Mouse (Mus musculus) hindlimb bud, embryonic 11.5 days (tissue): Measurements from ENCODE around the gene Gjb4.

ENCODE experiments used
- DNase-seq: peaks from one replicate; pipeline ENCODE4 v3.0.0-alpha.2; 2012; ENCODE audit warnings: low read depth, low spot score; ENCODE audit errors: extremely low spot score

Gene Gjb4

DNA sequence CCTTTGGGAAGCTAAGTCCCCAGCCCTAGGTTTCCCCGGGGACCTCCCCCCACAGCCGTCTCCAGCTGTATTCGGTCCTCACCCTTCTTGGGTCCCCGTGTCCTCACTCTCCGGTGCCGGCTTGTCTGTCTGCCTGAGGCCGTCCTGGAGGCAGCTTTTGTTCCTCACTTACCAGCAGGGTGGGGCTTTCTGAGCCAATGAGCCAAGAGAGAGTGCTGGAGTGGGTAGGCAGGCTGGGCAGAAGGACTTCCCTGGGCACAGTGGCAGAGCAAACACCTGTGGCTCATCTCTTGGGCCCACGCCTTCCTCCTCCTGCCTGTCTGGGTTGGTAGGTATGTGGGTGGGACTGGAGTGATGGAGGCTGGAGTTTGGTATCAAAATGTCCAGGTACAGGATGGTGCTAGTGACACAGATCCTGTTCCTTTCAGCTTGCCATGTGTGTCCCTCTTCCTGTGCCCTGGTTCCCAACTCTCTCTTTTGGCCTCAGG, at the start of gene Gjb4:
Gjb4 (minus strand) TSS at position 131 of the 488 bp plus-strand sequence.
- DNase-seq, result no peak

DNA sequence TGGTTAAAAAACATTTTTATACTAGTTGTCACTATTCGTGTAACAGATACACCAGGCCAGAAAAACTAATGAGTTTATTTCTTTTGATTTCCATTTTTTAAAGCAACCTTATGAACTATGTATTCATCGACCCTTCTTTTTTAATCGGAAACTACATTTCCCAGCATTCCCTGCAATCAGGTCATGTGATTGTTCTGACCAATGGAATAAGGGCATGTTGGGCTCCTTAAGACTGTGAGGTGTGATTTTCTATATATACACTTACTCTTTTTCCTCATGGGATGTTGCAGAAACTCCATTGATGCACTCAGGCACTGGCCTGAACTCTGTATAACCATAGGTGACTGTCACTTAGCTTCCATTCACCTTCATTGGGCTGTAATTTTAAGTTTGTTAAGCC, 48.7 kb upstream of the Gjb4 start:
- DNase-seq, result no peak

DNA sequence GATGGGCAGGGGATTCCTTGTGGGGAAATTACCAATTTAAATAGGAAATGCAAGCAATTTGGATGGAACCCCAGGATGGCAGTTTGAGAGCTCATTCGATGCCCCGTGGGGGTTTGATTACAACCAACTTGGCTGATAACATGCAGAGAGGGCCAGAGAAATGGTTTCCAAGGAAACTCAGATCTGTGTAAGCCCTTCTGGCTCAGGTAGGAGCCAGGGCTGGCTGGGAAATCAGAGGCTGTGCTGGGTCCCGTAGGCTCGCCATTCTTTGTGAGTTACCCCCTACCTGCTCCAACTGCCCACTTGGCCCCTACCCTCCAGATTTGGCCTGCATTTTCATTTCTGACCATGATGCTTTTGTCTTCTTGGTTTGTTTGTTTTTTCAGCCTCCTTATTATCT, 48.3 kb upstream of the Gjb4 start:
- no peak for DNase-seq

DNA sequence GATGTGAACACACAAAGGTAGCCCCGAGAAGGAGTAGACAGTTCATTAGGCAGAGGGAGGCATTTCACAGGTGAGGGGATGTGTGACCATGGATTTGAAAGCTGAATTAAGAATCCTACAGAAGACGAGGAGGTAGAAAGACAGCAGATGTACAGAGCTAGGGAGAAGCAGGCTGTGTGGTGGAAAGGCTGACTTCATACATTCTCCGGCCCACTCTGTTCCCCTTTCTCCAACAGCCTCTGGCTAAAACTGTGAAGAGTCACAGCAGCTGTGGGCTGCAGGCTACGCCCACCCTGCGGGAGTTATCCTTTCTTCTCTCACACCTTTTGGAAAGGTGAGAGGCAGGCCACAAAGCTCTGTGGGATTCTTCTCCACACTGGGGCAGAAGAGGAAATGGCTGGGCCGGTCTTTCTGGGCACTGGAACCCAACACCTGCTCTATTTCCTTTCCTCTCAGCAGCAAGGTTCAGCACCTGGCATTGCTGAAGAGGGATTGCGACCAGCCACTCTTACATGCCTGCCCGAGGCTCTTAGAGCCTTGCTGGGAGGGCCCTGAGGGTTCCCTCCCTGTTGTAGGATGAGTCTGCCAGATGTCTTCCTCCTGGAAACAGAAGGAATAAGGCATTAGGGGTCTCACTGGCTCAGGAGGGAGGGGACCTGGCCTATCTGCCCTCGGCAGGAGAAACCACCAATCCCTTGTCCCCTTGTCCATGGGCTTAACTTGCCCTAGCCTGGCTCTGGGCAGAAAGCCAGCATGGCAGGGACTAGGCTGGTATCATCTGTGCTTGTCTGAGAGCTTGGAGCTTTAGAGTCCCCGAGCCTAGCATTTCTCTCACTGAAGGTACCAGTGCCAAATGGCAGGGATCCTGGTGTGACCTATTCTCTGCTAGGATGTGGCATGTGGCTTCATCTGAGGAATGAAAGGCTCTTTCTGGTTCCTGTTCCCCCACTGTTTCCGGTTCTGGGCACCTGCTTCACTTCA, 46.6 kb upstream of the Gjb4 start:
- no peak for DNase-seq

DNA sequence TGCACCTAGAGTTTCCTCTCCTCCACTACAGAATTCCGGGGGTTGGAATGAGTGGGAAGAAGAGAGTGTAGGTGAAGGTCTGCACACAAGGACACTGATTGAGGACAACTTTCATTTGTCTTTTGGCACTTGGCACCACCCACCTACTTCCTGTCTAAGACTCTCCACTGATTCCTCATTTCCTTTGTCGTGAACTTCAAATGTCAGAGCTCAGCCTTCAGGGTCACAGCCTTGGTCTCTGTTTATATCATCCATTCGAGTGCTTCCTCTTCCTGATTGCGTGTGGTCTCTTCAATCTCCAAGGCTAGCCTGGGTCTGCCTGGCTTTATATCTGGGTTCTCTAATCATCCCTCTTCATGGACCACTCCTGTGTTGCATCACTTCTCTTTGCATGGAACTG, 41.7 kb upstream of the Gjb4 start:
- DNase-seq, result no peak

GRCm38 (mm10) chr4:127389645-127390044, 35.8 kb upstream of the Gjb4 start:
- no peak for DNase-seq

DNA sequence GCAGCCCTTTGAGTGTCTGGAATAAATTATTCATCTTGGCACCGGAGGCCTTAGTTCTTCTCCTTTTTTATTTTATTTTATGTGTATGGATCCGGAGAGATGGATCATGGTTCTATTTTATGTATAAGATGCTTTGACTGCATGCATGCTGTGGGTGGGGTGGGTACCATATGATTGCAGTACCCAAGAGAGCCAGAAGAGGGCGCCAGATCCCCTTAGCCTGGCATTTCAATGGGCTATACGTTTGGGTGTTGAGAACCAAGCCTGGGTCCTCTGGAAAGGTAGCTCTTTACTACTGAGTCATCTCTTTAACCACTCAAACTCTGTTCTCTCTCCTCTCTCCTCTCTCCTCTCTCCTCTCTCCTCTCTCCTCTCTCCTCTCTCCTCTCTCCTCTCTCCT, 23.5 kb upstream of the Gjb4 start:
- DNase-seq, result no peak

DNA sequence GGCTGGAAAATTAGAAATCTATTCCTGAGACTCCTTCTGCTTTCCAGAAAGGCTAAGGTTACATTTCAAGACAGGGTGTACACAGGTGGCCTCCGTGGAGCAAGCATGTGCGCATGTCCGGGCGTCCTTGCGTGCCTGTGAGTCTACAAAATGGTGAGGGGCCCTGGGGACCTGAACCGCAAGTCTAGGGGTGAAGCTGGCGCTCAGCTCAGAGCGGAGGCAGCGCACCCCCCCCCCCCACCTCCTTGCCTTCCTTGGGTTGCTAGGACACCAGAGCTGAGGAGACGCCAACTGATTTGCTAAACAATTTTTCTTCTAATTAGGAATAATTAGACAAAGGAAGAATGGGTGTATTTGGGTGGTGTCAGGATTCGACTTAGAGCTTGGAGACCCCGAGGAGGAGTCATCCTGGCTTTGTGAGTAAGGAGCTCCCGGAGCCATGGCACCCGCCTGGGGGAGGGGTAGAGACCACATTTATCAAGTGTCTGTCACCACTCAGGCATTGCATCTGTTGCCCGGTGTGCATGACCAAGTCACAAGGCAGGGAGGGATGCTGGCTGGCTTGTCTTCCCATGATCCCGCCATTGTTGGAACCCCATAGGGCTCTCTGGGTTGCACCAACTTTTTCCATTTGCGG, 21.8 kb upstream of the Gjb4 start:
- no peak for DNase-seq

DNA sequence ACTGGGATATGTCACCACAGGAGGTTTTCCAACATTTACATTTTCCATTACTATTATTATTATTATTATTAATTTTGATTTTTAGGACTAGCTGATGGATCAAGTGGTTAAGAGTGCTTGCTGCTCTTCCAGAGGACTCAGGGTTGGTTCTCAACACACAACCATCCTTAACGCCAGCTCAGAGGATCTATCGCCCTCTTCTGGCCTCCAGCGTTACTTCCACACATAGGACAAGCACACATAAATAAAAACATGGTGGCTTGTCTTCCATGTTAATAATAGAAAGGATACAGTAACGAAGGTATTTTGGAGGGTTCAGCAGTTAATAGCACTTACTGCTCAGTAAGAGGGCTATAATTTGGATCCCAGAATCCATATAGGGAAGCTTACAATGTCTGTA, 20.8 kb upstream of the Gjb4 start:
- no peak for DNase-seq

- no peak for DNase-seq
These were observed 19.6 kb upstream of the Gjb4 start for GRCm38 (mm10) chr4:127373491-127373890.

DNA sequence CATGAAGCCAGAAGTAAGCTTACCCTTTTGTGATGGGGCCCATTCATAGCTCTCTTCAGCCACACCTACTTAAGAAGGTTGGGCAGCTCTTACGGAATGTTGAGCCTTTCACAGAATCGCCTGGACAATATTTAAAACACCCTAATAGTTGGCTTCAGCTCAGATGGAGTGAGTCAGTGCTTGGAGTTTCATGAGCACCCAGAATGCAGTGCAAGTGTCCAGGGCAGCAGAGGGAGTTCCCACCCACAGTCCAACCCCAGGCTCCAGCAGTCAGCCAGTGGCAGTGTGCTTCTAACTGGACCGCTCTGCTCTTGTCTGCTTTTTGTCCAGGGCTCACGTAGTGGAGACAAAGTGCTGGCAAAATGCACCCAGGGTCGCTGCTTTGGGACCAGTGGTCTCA, 17.7 kb upstream of the Gjb4 start:
- no peak for DNase-seq

GRCm38 (mm10) chr4:127370447-127370846, 16.6 kb upstream of the Gjb4 start:
- no peak for DNase-seq

GRCm38 (mm10) chr4:127368379-127368973, 14.6 kb upstream of the Gjb4 start:
- no peak for DNase-seq

DNA sequence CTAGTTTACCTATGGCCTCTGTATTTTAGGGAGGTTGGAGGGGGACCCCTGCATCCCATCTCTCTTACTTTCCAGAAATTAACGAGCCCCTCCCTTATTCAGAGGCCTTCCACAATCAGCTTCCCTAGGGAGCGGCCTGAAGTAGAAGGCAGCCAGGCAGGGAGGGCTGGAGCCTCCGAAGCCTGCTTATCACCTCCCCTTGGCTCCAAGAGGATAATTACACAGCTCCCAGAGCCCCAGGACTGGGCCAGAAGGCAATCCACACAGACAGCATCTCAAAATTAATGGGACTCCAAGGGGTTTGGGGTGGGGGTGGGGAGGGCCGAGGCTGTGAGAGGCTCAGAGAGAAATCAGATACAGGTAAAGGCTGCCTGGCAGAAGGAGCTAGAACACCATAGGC, 12.0 kb upstream of the Gjb4 start:
- no peak for DNase-seq

GRCm38 (mm10) chr4:127365433-127365832, 11.6 kb upstream of the Gjb4 start:
- no peak for DNase-seq

DNA sequence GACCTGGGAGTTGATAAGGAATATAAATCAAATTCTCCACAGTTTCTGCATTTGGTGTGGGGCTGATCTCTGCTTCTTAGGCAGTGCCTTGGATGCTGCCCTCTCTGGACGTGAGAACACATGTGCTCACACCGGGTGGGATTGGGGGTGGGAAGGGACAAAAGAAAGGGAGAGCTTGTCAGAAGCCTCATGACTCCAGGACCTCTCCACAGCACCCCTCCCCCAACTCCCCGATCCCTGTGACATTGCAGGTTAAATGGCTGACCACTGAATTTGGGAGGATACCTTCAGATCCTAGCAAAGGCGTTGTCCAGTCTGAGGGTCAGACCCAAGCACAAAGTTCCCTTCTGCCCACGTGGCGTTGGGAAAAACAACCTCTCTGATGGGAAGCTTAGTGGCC, 10.6 kb upstream of the Gjb4 start:
- DNase-seq, result no peak

DNA sequence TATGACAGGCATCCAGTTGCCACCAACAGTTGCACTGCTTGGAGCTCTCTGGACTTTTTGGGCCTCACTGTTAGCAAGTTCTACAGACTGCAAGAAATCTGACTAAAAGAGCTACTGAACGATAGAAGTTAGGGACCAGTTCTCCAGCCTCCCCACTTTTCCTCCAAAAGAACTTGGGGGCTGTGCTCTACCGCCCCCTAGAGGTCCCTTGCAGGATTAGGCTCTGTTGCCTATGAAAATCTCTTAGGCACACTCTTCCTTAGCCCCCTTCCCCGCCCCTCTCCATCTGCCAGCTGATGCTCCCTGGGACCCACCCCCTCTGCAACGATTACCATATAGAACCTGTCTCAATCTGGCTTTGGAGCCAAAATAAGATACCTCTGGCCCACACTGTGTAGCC, 9.4 kb upstream of the Gjb4 start:
- DNase-seq, result no peak

DNA sequence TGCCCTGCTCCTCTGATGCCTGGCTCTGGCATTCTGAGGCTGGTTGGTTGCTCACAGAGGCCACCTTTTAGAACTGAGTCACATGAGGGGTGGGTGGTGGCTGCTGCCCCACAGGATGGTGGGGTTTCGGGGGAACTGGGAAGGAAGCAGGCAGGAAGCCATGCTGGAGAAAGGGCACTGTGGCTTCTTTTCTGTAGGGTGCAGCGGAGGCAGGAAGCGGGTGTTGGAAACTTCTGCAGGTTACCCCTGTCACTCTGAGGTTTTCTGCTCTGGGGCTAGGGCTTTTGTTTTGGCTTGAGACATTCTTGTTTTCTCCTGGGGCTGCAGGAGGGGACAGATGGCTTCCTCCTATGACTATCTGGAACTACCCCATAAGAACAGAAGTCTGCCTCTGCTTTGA, 8.6 kb upstream of the Gjb4 start:
- DNase-seq, result no peak

DNA sequence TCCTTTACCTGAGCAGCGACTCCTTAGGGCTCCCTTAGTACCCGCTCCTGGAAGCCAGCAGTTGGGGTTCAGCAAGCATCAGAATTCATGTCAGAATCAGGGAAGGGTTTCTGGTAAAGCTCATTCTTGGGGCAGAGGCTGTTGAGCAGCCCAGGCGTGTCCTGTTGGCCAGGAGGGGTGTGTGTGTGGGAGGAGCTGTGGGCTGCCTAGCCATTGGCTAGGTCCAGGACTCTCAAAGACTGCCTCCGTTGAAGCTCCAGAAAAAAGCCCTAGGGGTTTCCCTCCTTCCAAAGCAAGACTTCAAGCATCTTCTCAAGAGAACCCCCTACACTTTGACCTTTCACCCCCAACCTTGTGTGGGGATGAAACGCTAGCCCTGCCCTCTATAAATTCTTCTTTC, 4.1 kb upstream of the Gjb4 start, which contains the start of gene Gjb5:
Gjb5 (minus strand) TSS at position 164 of the 400 bp plus-strand sequence.
- no peak for DNase-seq

DNA sequence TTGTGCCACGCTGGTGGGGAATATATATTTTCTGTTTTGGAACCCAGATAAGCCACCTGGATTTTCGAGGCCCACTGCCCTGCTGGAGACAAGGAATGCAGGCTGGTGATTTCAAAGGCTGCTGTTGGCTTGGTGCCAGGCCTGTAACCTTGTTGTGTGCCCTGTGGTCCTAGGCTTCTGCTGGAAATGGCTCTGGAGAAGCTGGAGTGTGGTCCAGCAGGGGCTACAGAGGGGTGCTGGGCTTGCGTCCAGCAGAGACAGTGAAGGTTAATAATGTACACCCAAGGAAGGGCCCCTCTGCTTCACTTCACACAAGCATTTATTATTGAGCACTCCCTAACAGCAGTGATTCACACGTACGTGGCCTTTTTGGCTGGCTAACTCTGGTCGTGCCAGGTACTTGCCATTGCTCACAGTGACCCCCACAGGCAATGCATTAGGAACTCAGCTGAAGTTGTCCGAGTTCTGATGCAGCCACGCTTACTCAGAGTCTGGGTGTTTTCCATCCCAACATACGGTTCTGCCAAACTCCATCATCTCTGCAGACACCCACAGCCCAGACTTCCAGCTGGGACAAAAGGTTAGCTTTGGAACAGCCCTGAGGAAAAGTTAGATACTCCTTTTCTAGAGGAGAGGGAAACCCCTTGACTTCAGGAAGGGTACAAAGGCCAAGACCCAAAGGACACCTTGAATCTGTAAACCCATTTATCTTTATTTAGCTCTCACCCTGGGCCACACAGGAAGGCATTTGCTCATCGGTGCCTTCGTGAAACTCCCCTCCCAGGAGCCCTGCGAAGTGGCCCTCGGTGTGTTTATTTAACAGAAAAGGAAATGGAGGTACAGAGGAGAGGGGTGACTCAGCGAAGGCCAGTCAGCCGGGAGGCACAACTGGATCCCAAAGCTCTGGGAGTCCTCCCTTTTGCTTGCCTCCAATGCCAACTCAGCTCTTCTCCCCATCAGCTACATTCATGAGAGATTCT, 915 bp upstream of the Gjb4 start:
- no peak for DNase-seq

DNA sequence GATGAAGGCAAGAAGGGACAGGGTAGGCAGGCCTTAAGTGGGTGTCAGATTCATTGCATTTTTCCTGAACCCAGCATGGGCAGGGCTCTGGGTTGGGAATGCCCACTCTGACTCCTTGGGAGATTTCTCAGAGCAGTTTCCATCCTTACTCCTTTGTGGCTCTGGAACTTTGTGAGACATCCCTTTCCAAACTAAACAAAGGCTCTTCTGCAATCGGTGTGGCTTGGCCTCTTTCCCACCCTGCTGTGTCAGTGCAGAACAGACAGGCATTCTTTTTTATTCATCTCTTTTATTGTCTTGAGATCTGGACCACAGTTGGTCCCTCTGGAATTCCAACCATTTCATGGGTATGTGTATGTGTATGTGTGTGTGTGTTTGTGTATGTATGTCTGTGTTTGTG, 1.3 kb downstream of the Gjb4 start:
- DNase-seq, result no peak
